Mouse (Mus musculus): ENCODE results near the gene Ppp1r12b.
A peak's percentile ranks its signal among the peaks of the same experiment; 100 is the strongest.

Gene Ppp1r12b

DNA sequence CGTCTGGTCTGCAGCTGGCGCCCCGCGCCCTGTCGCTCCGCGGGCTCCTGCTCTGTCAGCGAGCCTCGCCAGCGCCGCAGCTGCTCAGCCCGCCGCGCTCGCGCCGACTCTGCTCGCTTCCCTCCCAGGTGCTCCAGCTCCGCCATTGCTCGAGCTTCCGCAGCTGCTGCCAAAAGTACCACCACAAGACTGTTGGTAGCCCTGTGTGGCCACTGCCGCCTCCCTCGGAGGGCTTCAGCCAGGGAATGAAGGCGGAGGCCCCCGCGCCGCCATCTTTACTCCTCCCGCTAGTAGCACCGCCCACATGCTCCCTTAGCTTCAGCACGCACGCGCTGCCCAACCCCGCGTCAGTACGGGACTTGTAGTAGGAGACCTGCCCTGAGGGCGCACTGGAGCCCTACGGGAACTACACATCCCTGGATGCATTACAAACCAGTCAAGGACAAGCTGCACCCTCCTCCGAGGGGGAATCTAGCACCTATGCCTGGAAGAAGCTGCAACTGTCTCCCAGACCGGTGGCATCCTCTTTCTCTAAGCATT lies at the start of gene Ppp1r12b:
Gene Ppp1r12b, minus strand, starts transcription at position 306 of the 540 bp plus-strand sequence.
- peak; percentile 94 for DNase-seq (ENCODE audit: low read depth)

DNA sequence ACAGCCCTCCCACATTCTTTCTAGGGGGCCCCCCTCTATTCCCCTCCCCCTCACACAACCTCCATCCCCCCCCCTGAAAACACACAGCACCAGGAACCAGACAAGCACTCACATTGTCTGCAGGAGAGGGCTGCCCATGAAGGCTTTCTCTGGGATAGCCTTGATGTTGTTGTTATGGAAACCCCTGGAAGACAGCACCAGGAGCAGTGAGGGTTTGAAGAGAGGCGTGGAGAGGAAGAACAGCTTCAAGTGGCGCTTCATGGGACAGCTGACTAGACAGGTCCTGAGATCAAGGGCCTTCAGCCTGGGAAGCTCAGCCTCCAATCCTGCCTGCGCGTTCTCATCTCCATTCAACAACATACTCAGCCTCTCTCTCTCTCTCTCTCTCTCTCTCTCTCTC lies 47.6 kb upstream of the Ppp1r12b start:
- no peak for DNase-seq (ENCODE audit: low read depth)

DNA sequence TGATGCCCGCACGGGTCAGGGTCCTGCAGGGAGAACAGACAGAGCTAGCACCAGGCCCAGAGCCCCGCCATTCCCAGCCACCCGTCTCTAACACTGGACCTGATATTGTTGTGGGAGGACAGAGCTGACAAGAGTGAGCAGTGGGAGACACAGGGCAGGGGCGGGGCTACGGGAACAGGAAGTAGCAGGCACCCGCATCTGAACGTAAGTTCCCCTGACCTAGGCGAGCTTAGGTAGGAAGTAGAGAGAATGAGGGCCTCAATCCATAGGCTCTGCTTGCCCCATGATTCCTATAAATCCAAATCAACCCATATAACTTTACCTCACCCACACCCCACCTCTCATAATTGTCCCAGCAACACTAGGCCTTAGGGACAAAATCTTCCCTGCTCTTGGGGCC lies 44.8 kb upstream of the Ppp1r12b start:
- peak; percentile 22 for DNase-seq (ENCODE audit: low read depth)

DNA sequence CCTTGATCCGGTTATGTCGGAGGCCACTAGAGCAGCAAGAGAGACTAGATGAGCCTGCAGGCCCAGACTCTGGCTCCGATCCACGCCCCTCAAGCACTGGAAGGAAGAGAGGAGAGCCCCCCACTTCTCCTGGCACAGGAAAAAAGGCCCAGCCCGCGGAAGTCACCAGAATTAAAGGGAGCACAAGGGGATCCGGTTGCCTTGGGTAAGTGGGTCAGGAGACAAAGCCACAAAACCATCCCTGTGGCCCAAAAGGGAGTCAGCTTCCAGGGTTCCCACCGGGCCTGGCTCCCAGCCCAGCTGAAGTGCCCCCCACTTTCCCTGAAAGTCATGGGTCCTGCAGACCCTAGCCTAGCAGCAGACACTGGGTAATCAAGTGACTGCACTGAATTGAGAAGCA lies 42.5 kb upstream of the Ppp1r12b start:
- no peak for DNase-seq (ENCODE audit: low read depth)

DNA sequence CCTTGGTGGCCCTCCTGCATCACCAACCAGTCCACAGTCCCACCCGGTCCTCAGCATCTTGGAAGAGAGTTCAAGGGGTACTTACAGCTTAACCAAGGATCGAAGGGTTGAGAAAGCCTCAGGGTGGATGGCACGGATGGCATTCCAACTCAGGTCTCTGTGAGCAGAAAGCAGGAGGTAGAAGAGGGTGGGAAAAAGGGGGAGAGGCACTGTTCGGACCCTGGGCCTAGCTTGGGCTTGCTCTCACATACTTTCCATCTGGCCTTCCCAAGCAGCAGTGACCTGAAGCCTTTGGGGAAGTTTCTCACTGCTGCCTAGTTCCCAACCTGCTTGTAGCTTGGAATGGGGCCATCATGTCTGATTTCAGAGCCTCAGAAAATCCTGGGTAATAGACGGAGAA lies 41.8 kb upstream of the Ppp1r12b start:
- no peak for DNase-seq (ENCODE audit: low read depth)

DNA sequence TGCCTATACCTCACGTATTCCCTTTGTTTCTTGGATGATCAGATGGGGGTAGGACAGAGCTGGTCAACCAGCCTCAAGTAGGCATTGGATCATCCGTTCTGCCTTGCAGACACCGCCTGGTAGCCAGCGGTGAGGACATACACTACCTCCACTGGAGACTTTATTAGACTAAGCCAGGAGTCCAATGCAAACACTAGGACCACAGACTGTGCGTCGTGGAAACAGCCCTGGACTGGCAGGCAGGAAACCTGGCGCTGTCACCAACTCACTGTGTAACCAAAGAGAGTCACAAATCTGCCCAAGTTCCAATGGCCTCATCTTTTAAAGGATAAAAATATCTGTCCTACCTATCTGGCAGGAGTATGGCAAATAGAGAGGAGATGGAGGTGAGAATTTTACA lies 40.7 kb upstream of the Ppp1r12b start:
- no peak for DNase-seq (ENCODE audit: low read depth)

DNA sequence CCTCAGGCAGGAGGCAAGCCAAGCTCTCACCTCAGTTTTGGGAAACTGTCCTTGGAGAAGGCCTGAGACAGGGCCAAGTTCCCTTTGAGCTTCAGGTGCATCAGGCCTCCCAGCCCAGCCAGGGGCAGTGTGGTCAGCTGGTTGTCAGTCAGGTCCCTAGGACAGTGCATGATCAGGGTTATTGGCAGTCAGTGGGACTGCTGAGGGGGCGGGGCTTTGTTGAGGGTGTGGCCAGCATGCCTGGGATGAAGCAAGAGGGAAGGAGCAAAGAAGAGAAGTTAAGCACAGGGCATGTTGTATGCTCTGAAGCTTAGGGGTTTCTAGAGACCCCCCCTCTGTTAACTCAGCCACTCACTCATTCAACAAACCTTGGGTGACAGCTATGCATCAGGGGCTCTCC lies 40.2 kb upstream of the Ppp1r12b start:
- no peak for DNase-seq (ENCODE audit: low read depth)

DNA sequence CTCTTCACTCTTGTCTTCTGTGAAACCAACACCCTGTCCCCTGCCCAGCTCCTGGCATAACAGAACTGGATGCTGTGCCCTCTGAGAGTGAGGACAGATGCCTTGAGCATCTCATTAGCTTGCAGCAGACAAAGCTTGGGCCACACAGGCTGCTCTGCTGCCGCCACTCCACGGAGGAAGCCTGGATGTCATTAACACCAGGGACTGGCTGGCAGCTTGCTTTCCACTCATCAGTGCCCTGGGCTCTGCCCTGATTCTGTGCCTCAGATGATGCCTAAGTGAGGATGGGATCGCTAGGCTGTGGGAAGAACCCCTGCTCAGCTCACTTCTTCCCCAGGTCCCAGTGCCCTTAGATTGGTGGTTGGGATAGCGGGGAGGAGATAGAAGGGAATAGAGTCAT lies 39.7 kb upstream of the Ppp1r12b start:
- DNase-seq (ENCODE audit: low read depth) = no peak

DNA sequence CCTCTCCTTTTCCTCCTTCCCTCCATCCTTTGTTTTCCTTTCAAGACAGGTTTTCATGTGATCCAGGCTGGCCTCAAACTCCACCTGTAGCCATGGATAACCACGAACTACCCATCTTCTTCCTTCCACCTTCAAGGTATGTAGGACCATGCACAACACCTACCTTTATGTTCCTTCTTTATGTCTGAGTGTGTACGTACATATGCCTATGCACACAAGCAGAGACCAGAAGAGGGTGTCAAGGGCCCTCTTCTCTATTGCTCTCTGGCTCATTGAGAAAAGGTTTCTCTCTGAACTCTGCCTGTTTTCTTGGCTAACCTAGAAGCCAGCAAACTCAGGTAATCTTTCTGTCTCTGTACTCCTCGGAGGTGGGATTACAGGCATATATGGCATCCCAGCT lies 39.0 kb upstream of the Ppp1r12b start:
- DNase-seq (ENCODE audit: low read depth) = no peak

DNA sequence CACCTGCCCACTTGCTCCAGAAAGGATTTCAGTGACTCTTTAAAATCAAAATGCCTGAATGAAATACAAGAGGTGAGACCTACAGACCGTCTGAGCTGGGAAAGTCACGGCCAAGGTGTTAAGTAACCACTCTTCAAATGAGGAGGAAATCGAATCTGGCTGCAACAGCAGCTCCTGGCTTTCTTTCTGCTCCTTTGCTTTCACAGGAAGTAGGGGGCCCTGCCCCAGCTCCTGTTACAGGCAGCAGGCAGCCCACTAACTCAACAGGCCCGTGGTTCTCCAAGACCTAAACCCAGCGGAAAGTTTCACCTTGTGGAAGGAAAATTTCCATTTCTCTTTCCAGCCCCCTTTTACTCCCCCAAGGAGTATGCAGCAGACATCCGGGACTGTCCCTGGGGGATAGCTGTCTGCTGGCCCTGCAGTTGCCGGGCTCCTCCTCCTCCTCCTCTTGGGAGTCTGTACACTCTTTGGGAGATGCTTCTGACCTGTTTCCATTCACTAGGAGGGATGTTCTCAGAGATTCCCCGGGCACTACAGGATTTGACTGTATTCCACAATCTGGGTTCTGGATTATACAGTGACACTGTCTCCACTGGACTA lies 36.4 kb upstream of the Ppp1r12b start:
- DNase-seq (ENCODE audit: low read depth) = no peak

DNA sequence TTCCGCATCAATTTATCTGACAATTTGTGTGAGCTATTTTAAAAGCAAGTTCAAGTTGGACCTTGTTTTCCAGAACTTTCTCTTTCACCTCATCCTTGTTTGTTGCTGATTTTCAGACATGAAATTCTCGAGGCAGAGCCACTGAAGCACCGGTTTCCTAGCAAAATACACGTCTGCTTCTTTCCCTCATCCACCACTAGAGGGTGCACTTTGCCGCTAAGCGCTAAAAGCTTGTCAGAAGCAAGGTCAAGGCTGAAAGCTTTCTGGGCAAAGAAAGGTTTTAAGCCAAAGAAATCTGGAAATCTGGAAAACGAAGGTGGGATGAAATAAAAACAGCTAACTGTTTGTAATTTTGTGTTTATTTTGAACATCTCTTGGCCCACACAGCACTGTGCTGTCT lies 33.6 kb upstream of the Ppp1r12b start:
- peak; percentile 88 for DNase-seq (ENCODE audit: low read depth)

DNA sequence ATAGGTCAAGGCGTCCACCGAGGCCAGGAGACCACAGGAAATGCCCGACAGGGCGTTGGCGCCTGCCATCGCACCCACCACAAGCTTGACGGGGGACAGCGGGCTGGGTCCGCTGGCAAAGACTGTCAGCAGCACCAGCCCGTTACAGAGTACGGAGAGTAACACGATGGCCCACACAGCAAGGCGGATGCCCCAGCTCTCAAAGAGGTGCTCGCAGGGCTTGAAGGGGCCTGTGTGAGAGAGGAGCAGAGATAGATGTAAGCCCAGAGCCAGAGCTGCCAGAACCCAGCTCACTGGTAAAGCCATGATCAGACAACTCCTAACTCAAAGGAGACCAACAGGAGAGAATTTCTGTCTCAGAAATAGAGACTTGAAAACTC lies 32.2 kb upstream of the Ppp1r12b start:
- peak; percentile 32 for DNase-seq (ENCODE audit: low read depth)

DNA sequence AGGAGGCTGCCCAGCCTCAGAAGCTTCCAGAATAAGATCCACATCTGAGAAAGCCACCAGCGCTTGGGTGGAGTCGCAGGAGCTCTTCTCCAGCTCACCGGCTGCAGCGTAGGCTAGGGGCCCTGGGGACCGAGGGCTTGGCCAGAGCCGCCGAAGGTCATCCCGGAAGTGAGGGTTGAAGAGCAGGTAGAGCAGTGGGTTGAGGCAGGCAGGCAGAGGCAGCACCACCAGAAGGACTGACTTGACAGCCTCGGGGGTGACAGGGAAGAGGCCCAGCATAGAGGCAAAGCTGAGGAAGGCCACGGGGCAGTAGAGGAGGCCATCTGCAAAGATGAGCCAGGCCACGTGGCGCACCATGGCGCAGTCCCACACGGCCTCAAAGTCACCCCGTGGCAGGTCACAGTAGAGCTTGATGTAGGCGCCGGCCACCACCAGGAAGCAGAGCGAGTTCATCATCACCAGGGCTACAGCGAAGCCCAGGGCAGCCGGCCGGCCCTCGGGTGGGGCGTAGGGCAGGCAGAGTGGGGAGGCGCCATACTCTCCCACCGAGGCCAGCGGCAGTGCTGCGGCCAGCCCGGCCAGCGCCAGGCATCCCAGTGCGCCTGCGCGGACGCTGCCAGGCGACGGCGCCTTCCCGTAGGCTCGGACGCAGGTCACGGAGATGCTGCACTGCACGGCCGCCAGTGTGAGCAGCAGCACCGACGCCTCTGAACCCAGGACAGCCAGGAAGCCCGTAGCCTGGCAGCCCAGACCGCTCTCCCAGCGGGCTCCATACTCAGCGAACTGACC lies 31.6 kb upstream of the Ppp1r12b start:
- DNase-seq (ENCODE audit: low read depth) = peak; percentile 64

DNA sequence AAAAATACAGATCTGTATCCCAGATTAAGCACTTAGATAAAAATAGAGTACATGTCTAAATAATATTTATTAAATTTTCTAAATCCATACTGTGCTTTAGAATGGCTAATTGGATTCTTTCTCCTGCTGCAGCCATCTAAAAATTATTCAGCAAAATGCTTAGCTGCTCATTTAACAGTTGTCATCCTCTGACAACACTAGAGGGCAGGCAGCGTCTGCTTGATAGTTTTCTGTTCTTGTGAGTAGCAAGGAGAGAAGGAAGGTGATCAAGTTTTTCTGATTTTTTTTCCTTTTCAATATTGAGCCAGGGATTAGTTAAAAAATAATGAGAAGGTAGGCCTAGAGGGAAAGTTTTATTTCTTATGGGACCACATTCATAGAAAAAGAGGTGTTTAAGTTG lies 17.2 kb upstream of the Ppp1r12b start:
- no peak for DNase-seq (ENCODE audit: low read depth)

DNA sequence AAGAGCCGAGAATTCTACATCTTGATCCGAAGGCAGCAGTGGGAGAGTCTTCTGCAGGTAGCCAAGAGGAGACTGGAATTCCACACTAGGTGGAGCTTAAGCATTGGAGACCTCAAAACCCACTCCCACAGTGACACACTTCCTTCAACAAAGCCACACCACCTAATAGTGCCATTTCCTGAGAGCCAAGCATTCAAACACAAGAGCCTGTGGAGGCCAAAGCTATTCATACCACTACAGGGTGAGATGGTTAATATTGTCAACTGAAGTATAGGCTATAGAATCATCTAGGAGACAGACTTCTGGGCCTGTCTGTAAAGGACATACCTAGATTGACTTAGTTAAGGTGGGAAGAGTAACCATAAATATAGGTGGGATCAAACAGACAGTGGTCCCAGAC lies 9.7 kb upstream of the Ppp1r12b start:
- DNase-seq (ENCODE audit: low read depth) = no peak

DNA sequence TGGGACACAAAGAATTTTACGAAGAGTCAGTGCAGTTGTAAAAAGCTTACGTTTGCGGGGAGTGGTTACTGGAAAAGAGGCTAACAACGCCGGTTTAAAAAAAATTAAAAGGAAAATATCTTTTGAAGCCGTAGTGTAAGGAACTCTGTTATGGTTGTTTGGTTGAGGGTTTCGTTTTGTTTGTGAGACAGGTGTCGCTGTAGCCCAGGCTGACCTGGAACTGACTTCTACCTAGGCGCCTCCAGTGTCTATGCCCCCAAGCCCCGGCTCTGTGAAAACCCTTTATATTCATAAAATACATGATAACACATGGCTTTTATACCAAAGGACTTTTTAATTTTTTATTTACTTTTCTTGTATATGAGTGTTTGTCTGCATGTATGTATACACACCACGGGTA lies 7.1 kb upstream of the Ppp1r12b start:
- no peak for DNase-seq (ENCODE audit: low read depth)

DNA sequence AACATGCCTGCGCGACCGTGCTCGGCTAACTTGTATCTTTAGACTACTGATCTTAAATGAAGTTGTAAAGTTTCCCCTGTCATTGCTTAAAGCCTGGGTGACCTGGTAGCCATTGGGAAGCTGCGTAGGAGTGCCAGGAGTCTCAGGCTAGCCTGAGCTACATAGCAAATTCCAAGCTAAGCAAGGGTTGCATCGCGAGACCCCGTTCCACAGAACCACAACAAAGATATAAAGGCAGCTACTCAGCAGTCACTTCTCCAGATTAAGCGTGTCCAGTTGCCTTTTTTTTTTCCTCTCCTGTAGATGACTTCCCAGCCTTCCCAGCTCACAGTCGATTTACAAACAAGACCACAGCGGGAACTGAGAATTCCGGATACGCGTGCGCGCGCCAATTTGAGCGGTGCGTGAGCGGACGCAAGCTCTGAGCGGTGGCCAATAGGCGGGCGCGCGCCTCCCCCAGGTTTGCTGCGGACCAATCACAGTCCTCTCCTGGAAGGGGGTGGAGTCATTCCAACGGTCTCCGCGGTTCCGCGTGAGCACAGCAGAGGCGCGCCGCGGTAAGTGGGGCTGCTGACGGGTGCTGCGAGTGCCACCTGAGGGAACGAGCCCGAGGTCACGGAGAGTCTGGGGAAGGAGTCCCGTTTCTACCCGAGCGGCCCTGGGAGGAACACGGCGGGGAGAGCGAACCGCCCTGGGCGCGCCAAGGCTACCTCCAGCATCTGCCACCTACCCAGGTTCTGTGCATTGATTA lies 6.5 kb upstream of the Ppp1r12b start, which contains the start of gene Ube2t:
Gene Ube2t, plus strand, starts transcription at position 513 of the 751 bp plus-strand sequence.
- DNase-seq (ENCODE audit: low read depth) = peak; percentile 97

DNA sequence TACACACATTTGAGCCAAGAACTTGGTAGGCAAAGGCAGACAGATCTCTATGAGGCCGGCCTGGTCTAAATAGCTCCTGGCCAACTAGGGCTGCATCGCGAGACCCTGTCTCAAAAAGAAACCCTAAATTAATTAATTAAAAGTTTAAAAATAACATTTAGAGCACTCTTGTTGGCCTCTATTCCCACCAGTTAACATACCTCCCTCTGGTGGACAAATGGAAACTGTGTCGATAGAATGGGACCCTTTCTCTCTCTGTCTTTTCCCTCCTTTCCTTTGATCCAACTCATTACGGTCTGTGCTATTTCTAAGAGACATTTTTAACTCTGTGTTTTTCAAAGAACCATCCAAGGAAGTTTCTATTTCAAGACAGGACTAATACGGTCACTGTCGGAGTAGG lies 4.9 kb upstream of the Ppp1r12b start:
- peak; percentile 39 for DNase-seq (ENCODE audit: low read depth)

DNA sequence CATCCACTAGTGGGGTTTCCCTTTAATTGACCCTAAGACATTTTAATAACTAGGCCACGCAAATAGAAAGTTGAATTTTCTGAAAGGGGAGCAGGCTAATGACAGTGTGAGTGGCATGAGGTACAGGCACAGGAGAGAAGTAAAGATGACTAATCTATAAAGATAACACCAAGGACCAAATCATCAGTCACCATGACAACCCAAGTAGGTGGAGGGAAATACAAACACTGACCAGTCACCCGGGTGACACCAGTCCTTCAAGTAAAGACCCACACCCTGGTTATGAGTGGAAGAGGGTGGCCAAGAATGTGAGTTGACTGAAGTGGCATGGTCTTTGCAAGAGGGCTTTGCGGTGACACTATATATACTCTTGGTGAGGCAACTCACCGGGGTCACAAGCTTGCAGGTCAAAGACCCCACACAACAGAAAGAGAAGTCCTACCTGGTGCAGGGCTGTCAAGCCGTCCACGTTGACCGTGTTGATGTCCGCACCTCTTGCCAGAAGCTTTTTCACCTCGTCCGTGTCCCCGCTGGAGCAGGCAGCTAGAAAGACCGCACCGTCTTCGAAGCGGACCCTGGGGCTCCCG lies 599 bp downstream of the Ppp1r12b start:
- DNase-seq (ENCODE audit: low read depth) = no peak

DNA sequence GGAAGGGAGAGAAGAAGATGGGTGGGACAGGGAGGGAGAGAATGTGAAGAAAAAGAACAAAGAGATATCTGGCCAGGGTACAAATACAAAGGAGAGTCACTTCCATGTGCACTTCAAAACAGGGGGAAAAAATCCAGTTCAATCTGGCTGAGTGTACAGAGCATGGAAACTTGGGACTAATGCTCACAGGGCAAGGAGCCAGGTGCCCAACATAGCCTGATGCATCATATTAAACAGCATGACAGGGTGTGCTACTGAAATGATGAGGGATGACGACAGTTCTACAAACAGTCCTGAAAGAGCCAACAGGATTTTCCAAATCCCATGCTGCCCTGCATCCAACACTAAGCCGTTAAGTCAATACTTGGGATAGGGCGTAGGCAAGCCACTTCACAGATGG lies 5.8 kb downstream of the Ppp1r12b start:
- no peak for DNase-seq (ENCODE audit: low read depth)

DNA sequence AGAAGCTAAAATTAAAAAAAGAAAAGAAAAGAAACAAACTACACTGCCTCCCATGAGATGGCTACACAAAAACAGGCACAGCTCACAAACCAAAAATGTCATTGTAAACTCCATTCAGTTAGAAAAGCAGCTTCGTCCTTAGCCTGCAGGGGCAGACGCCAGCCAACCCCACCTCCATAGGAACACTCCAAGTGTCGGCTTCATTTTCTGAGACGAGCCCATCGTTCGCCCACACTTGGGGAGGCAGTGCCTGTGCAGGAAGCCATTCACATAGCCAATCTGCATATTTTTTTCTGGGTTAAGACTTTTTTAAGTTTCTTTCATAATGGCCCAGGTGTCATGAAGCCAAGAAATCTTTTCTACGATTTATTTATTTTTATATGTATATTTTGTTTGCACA lies 8.2 kb downstream of the Ppp1r12b start:
- no peak for DNase-seq (ENCODE audit: low read depth)

DNA sequence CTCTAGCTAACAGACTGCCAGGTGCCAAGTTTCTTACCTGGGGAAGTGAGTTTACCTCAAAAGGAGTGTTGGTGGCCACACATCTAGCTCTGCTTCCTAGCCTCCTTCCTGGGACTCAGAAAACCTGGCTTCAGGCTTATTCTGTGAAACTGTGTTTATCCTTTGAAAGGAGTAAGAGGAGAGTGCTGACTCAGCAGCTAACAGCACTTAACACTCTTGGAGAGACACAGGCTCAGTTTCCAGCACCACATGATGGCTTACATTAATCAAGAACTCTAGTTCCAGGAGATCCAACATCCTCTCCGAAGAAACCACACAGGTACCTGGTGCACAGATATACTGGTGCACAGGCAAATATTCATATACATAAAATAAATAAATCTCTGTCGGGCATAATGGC lies 12.8 kb downstream of the Ppp1r12b start:
- no peak for DNase-seq (ENCODE audit: low read depth)

DNA sequence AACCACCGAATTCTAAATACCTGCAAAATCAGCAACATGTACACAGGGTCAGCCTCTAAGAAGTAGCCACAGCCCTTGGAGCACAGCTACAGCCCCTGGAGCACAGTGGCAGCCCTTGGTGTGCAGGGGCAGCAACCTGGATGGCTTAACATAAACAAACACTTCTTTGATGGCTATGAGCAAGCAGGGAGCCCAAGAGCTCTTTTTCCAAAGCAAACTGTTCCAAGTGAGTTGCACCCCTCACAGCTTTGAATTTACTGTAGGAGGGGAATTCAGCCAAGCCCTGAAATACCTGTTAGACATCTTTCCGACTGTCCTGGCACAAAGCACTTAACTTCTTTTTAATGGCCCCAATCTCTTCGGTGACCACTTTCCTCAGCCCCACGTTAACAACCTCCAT lies 14.9 kb downstream of the Ppp1r12b start:
- no peak for DNase-seq (ENCODE audit: low read depth)

All from induced T-regulatory cell, adult 2 months (primary cell).